Mouse (Mus musculus): ENCODE measurements around the gene Slc35e2. TPM values are rescaled to one million over a fixed set of nuclear protein-coding genes. Genes with fewer than 3 reads are reported as not detected.

Gene Slc35e2
- polyA plus RNA-seq, 1 experiment from 2014 or later, result 9.5 TPM

DNA sequence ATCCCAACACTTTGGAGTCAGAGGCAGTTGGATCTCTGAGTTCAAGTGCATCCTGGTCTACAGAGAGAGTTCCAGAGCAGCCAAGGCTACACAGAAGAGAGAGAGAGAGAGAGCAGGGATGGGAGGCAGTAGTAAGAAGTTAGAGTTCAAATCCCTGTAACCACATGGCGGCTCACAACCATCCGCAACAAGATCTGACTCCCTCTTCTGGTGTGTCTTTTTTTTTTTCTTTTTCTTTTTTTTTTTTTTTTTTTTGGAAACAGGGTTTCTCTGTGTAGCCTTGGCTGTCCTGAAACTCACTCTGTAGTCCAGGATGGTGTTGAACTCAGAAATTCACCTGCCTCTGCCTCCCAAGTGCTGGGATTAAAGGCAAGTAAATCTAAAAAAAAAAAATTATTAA is 70.9 kb downstream of the Slc35e2 start:
- Histone ChIP-seq H3K36me3 (ENCODE audit: insufficient read depth) (no peaks in the 10 kb centered on the region), H3K9ac (no peak overlapping the region), H3K4me1 (ENCODE audit: insufficient read depth) (no peaks in the 10 kb centered on the region), H3K27ac (ENCODE audit: low read depth) (no peak overlapping the region), H3K27me3 (ENCODE audit: insufficient read depth, low read length) (no peaks in the 10 kb centered on the region), H3K4me3 (ENCODE audit: low read depth, low read length) (no peak overlapping the region), H3K9me3 (ENCODE audit: low read depth, low read length) (no peaks in the 10 kb centered on the region), H3K4me2 (no peak overlapping the region)
- WGBS, result 51% methylated on average over 2 of the region's 2 CpGs
- DNase-seq (no peak), ATAC-seq (ENCODE audit: insufficient read depth) (no peak)
- TF ChIP-seq CTCF (IDR thresholded peaks at IDR 0.05; ENCODE audit: low read depth), result no peak

Other genes with a start within 250 kb of the Slc35e2 start
- 12.7 and 13.4 TPM in 2 replicates for gene Prkcz, start 240.1 kb upstream of the Slc35e2 start, polyA plus RNA-seq (2014; fragmentation: Nextera tagmentation; extraction: Ambion mirVana)
- gene Gabrd, start 203.3 kb upstream of the Slc35e2 start, polyA plus RNA-seq (2014; fragmentation: Nextera tagmentation; extraction: Ambion mirVana), result not detected in 2 replicates
- gene Cfap74, start 192.2 kb upstream of the Slc35e2 start, polyA plus RNA-seq (2014; fragmentation: Nextera tagmentation; extraction: Ambion mirVana), result 1.8 TPM in 2 replicates
- gene Tmem52, start 132.3 kb upstream of the Slc35e2 start, polyA plus RNA-seq (2014; fragmentation: Nextera tagmentation; extraction: Ambion mirVana), result not detected in 2 replicates
- gene Gnb1, start 110.1 kb upstream of the Slc35e2 start, polyA plus RNA-seq (2014; fragmentation: Nextera tagmentation; extraction: Ambion mirVana), result 570 and 585 TPM in 2 replicates
- gene Nadk, start 39.0 kb upstream of the Slc35e2 start, polyA plus RNA-seq (2014; fragmentation: Nextera tagmentation; extraction: Ambion mirVana), result 85.0 and 90.5 TPM in 2 replicates
- 56.3 and 58.7 TPM in 2 replicates for gene Cdk11b, start 23.4 kb downstream of the Slc35e2 start, polyA plus RNA-seq (2014; fragmentation: Nextera tagmentation; extraction: Ambion mirVana)
- gene Gm10563, start 44.0 kb downstream of the Slc35e2 start, polyA plus RNA-seq (2014; fragmentation: Nextera tagmentation; extraction: Ambion mirVana), result not detected in 2 replicates
- gene Mmp23, start 52.0 kb downstream of the Slc35e2 start, polyA plus RNA-seq (2014; fragmentation: Nextera tagmentation; extraction: Ambion mirVana), result 34.8 and 38.7 TPM in 2 replicates
- 22.4 and 24.8 TPM in 2 replicates for gene Mib2, start 67.8 kb downstream of the Slc35e2 start, polyA plus RNA-seq (2014; fragmentation: Nextera tagmentation; extraction: Ambion mirVana)
- gene Fndc10, start 92.9 kb downstream of the Slc35e2 start, polyA plus RNA-seq (2014; fragmentation: Nextera tagmentation; extraction: Ambion mirVana), result 2.5 and 2.7 TPM in 2 replicates
- gene Ssu72, start 103.4 kb downstream of the Slc35e2 start, polyA plus RNA-seq (2014; fragmentation: Nextera tagmentation; extraction: Ambion mirVana), result 153 and 156 TPM in 2 replicates
- gene Tmem240, start 133.4 kb downstream of the Slc35e2 start, polyA plus RNA-seq (2014; fragmentation: Nextera tagmentation; extraction: Ambion mirVana), result 0.41 and 0.86 TPM in 2 replicates
- gene Atad3a, start 159.7 kb downstream of the Slc35e2 start, polyA plus RNA-seq (2014; fragmentation: Nextera tagmentation; extraction: Ambion mirVana), result 96.6 and 102 TPM in 2 replicates
- 8.7 and 8.9 TPM in 2 replicates for gene Vwa1, start 173.3 kb downstream of the Slc35e2 start, polyA plus RNA-seq (2014; fragmentation: Nextera tagmentation; extraction: Ambion mirVana)
- 0.12 and 0.15 TPM in 2 replicates for gene Tmem88b, start 184.5 kb downstream of the Slc35e2 start, polyA plus RNA-seq (2014; fragmentation: Nextera tagmentation; extraction: Ambion mirVana)
- not detected in 2 replicates for gene Ankrd65, start 189.0 kb downstream of the Slc35e2 start, polyA plus RNA-seq (2014; fragmentation: Nextera tagmentation; extraction: Ambion mirVana)
- 226 and 231 TPM in 2 replicates for gene Mrpl20, start 201.5 kb downstream of the Slc35e2 start, polyA plus RNA-seq (2014; fragmentation: Nextera tagmentation; extraction: Ambion mirVana)
- 172 and 174 TPM in 2 replicates for gene Ccnl2, start 211.1 kb downstream of the Slc35e2 start, polyA plus RNA-seq (2014; fragmentation: Nextera tagmentation; extraction: Ambion mirVana)
- gene Aurkaip1, start 229.9 kb downstream of the Slc35e2 start, polyA plus RNA-seq (2014; fragmentation: Nextera tagmentation; extraction: Ambion mirVana), result 124 and 136 TPM in 2 replicates
- 148 and 155 TPM in 2 replicates for gene Mxra8, start 238.3 kb downstream of the Slc35e2 start, polyA plus RNA-seq (2014; fragmentation: Nextera tagmentation; extraction: Ambion mirVana)
- 11.3 and 17.8 TPM in 2 replicates for gene Dvl1, start 246.0 kb downstream of the Slc35e2 start, polyA plus RNA-seq (2014; fragmentation: Nextera tagmentation; extraction: Ambion mirVana)